Mouse (Mus musculus): Measurements from ENCODE around the gene Slc44a1. TPM values are rescaled to one million over a fixed set of nuclear protein-coding genes. Genes with fewer than 3 reads are reported as not detected.

Slc44a1 gene
- total RNA-seq, 2 experiments from 2014 or later, result 21.5 to 21.7 TPM

- 0 out of 2 replicates have a peak, but pooled peaks have one; percentile 41 for ATAC-seq (replicated peaks; ENCODE audit: low FRiP score, low TSS enrichment, poor library complexity, severe bottlenecking)
Measured at GRCm38 (mm10) chr4:53519429-53519828, 79.2 kb downstream of the Slc44a1 start.

GRCm38 (mm10) chr4:53521028-53521427 lies 80.8 kb downstream of the Slc44a1 start:
- ATAC-seq (replicated peaks; ENCODE audit: low FRiP score, low TSS enrichment, poor library complexity, severe bottlenecking), result no peak

GRCm38 (mm10) chr4:53522655-53523054 lies 82.4 kb downstream of the Slc44a1 start:
- no peak for ATAC-seq (replicated peaks; ENCODE audit: low FRiP score, low TSS enrichment, poor library complexity, severe bottlenecking)

GRCm38 (mm10) chr4:53525503-53525902 lies 85.3 kb downstream of the Slc44a1 start:
- ATAC-seq (replicated peaks; ENCODE audit: low FRiP score, low TSS enrichment, poor library complexity, severe bottlenecking), result peak; percentile 63

GRCm38 (mm10) chr4:53525994-53526393 lies 85.8 kb downstream of the Slc44a1 start:
- ATAC-seq (replicated peaks; ENCODE audit: low FRiP score, low TSS enrichment, poor library complexity, severe bottlenecking), result peak; percentile 85

- 0 out of 2 replicates have a peak, but pooled peaks have one; percentile 16 for ATAC-seq (replicated peaks; ENCODE audit: low FRiP score, low TSS enrichment, poor library complexity, severe bottlenecking)
Measured at GRCm38 (mm10) chr4:53526446-53526845, 86.2 kb downstream of the Slc44a1 start.

- no peak for ATAC-seq (replicated peaks; ENCODE audit: low FRiP score, low TSS enrichment, poor library complexity, severe bottlenecking)
Measured at GRCm38 (mm10) chr4:53535795-53536194, 95.6 kb downstream of the Slc44a1 start.

GRCm38 (mm10) chr4:53537101-53537500 lies 96.9 kb downstream of the Slc44a1 start:
- no peak for ATAC-seq (replicated peaks; ENCODE audit: low FRiP score, low TSS enrichment, poor library complexity, severe bottlenecking)

GRCm38 (mm10) chr4:53537539-53537938 lies 97.3 kb downstream of the Slc44a1 start:
- peak; percentile 83; the same call in 1 of the 2 replicates for ATAC-seq (replicated peaks; ENCODE audit: low FRiP score, low TSS enrichment, poor library complexity, severe bottlenecking)

- no peak for ATAC-seq (replicated peaks; ENCODE audit: low FRiP score, low TSS enrichment, poor library complexity, severe bottlenecking)
Measured at GRCm38 (mm10) chr4:53538600-53538999, 98.4 kb downstream of the Slc44a1 start.

GRCm38 (mm10) chr4:53539929-53540328 lies 99.7 kb downstream of the Slc44a1 start:
- ATAC-seq (replicated peaks; ENCODE audit: low FRiP score, low TSS enrichment, poor library complexity, severe bottlenecking), result no peak

GRCm38 (mm10) chr4:53543421-53543820 lies 103.2 kb downstream of the Slc44a1 start:
- ATAC-seq (replicated peaks; ENCODE audit: low FRiP score, low TSS enrichment, poor library complexity, severe bottlenecking), result no peak

GRCm38 (mm10) chr4:53544889-53545288 lies 104.7 kb downstream of the Slc44a1 start:
- ATAC-seq (replicated peaks; ENCODE audit: low FRiP score, low TSS enrichment, poor library complexity, severe bottlenecking), result no peak

GRCm38 (mm10) chr4:53547381-53547780 lies 107.2 kb downstream of the Slc44a1 start:
- no peak for ATAC-seq (replicated peaks; ENCODE audit: low FRiP score, low TSS enrichment, poor library complexity, severe bottlenecking)

GRCm38 (mm10) chr4:53549375-53549774 lies 109.2 kb downstream of the Slc44a1 start:
- ATAC-seq (replicated peaks; ENCODE audit: low FRiP score, low TSS enrichment, poor library complexity, severe bottlenecking), result no peak

- no peak for ATAC-seq (replicated peaks; ENCODE audit: low FRiP score, low TSS enrichment, poor library complexity, severe bottlenecking)
Measured at GRCm38 (mm10) chr4:53564618-53565017, 124.4 kb downstream of the Slc44a1 start.

- no peak for ATAC-seq (replicated peaks; ENCODE audit: low FRiP score, low TSS enrichment, poor library complexity, severe bottlenecking)
Measured at GRCm38 (mm10) chr4:53567065-53567464, 126.9 kb downstream of the Slc44a1 start.

GRCm38 (mm10) chr4:53575558-53575957 lies 135.3 kb downstream of the Slc44a1 start:
- no peak for ATAC-seq (replicated peaks; ENCODE audit: low FRiP score, low TSS enrichment, poor library complexity, severe bottlenecking)

GRCm38 (mm10) chr4:53587676-53588075 lies 147.5 kb downstream of the Slc44a1 start:
- ATAC-seq (replicated peaks; ENCODE audit: low FRiP score, low TSS enrichment, poor library complexity, severe bottlenecking), result no peak

GRCm38 (mm10) chr4:53588936-53589335 lies 148.7 kb downstream of the Slc44a1 start:
- ATAC-seq (replicated peaks; ENCODE audit: low FRiP score, low TSS enrichment, poor library complexity, severe bottlenecking), result no peak

- ATAC-seq (replicated peaks; ENCODE audit: low FRiP score, low TSS enrichment, poor library complexity, severe bottlenecking), result no peak
Measured at GRCm38 (mm10) chr4:53589466-53589865, 149.3 kb downstream of the Slc44a1 start.

- ATAC-seq (replicated peaks; ENCODE audit: low FRiP score, low TSS enrichment, poor library complexity, severe bottlenecking), result no peak
Measured at GRCm38 (mm10) chr4:53590163-53590562, 149.9 kb downstream of the Slc44a1 start.

Measured in megakaryocyte-erythroid progenitor cell, adult 5-6 weeks (primary cell).